Mouse (Mus musculus): Measurements from ENCODE around the gene Ankrd23. TPM values are rescaled to one million over a fixed set of nuclear protein-coding genes. Genes with fewer than 3 reads are reported as not detected.
A peak's percentile ranks its signal among the peaks of the same experiment; 100 is the strongest.
"Not testable (repeated sequence)": the region's sequence is repeated elsewhere in the genome, so short reads cannot be mapped to it uniquely, and the experiment has no call there.

Gene Ankrd23
- 6.9 and 10.6 TPM in 2 replicates for polyA plus RNA-seq (2014; fragmentation: Nextera tagmentation; extraction: Ambion mirVana)

- not testable (repeated sequence) for ATAC-seq (ENCODE audit: low FRiP score); H3K4me3 ChIP-seq (replicated peaks; ENCODE audit: low read length); H3K4me1 ChIP-seq (replicated peaks; ENCODE audit: control insufficient read depth, insufficient read depth, low read length); H3K27me3 ChIP-seq (ENCODE audit: control insufficient read depth, insufficient read depth, low read length); H3K4me2 ChIP-seq (replicated peaks); H3K27ac ChIP-seq; H3K9me3 ChIP-seq (ENCODE audit: control insufficient read depth, low read length); DNase-seq (ENCODE audit: low spot score); H3K9ac ChIP-seq
- WGBS: 94% methylated on average over 9 of the region's 9 CpGs
- H3K36me3 ChIP-seq (replicated peaks; ENCODE audit: control insufficient read depth, insufficient read depth): peaks cover 25% of the 10 kb centered on the region
Measured at GRCm38 (mm10) chr1:36536783-36537182, at the start of gene Ankrd23. Gene Ankrd23 (minus strand): TSS chr1:36536883.

- Histone ChIP-seq H3K27me3 (ENCODE audit: control insufficient read depth, insufficient read depth, low read length) (no peaks in the 10 kb centered on the region; the same call in 1 of the 2 replicates), H3K9me3 (ENCODE audit: control insufficient read depth, low read length) (no peaks in the 10 kb centered on the region), H3K27ac (no peak overlapping the region), H3K9ac (no peak overlapping the region), H3K4me3 (replicated peaks; ENCODE audit: low read length) (no peak overlapping the region), H3K4me2 (replicated peaks) (no peak overlapping the region), H3K4me1 (replicated peaks; ENCODE audit: control insufficient read depth, insufficient read depth, low read length) (peaks cover 21% of the 10 kb centered on the region), H3K36me3 (replicated peaks; ENCODE audit: control insufficient read depth, insufficient read depth) (no peaks in the 10 kb centered on the region)
- 46% methylated on average over 4 of the region's 4 CpGs for WGBS
- ATAC-seq (ENCODE audit: low FRiP score): no peak
- DNase-seq (ENCODE audit: low spot score): no peak
Measured at GRCm38 (mm10) chr1:36586288-36586687, 49.6 kb upstream of the Ankrd23 start.

DNA sequence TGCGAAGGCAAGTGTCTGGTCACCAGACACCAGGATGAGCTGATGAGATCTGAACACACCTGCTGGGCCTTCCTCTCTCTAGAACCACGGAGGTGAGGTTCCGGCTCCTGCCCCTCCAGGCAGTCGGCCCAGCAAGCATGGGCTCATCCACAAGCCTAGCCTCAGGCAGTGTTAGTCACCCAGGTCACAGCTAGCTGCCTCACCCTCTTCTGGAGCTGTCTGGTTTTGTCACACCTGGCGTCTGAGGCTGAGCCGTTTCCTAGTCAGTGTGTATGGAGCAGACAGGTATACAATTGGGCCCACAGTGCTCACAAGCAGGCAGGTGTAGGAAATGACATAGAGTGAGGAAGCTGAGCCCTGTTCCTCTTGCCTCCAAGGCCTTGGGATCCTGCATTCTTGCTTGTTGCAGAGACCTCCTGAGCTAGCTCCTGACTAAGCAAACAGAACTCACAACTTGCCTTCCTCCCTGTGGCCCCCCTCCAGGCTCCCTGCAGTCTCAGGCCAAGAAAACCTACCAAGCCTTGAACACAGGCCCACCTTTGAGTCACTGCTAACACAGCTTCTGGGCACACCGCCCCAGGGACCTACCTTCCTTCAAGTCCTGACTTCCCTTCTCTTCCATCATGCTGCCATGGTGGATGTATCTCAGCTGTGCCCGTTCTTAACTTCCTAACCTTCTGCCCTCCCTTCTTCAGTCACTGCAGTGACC lies 46.9 kb upstream of the Ankrd23 start:
- ATAC-seq (ENCODE audit: low FRiP score): no peak
- Histone ChIP-seq H3K4me3 (replicated peaks; ENCODE audit: low read length) (no peak overlapping the region), H3K4me2 (replicated peaks) (no peak overlapping the region), H3K9me3 (ENCODE audit: control insufficient read depth, low read length) (no peaks in the 10 kb centered on the region), H3K4me1 (replicated peaks; ENCODE audit: control insufficient read depth, insufficient read depth, low read length) (peaks cover 21% of the 10 kb centered on the region), H3K9ac (no peak overlapping the region), H3K36me3 (replicated peaks; ENCODE audit: control insufficient read depth, insufficient read depth) (no peaks in the 10 kb centered on the region), H3K27me3 (ENCODE audit: control insufficient read depth, insufficient read depth, low read length) (no peaks in the 10 kb centered on the region; the same call in 1 of the 2 replicates), H3K27ac (no peak overlapping the region)
- WGBS: 83% methylated on average over 8 of the region's 8 CpGs
- DNase-seq (ENCODE audit: low spot score): no peak

DNA sequence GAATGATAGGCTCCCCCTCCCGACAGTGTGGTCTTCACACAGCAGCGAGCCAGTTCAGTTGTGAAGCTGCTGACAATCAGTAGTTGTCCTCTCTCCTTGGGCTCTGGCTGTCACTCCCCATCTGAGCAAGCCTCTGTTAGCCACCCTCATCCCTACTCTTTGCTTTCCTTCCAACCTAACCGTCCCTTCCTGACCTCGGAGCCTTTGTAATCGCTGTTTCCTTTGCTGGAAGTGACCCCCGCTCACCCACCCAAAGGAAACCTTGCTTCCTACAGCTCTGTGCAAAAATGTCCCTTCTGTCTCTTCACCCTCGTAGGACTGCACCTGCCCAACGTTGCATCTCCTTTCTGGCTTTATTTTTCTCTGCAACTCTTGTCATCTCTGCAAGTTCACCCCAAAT lies 45.5 kb upstream of the Ankrd23 start:
- 81% methylated on average over 8 of the region's 8 CpGs for WGBS
- ATAC-seq (ENCODE audit: low FRiP score): no peak
- H3K27me3 ChIP-seq (ENCODE audit: control insufficient read depth, insufficient read depth, low read length): no peaks in the 10 kb centered on the region; the same call in 1 of the 2 replicates

GRCm38 (mm10) chr1:36581260-36581659 lies 44.6 kb upstream of the Ankrd23 start:
- Histone ChIP-seq H3K4me1 (replicated peaks; ENCODE audit: control insufficient read depth, insufficient read depth, low read length) (peaks cover 17% of the 10 kb centered on the region), H3K27me3 (ENCODE audit: control insufficient read depth, insufficient read depth, low read length) (no peaks in the 10 kb centered on the region; the same call in 1 of the 2 replicates), H3K9ac (0 out of 2 replicates have a peak overlapping the region, but pooled peaks have one; percentile 25), H3K4me2 (replicated peaks) (no peak overlapping the region), H3K9me3 (ENCODE audit: control insufficient read depth, low read length) (no peaks in the 10 kb centered on the region), H3K27ac (peak overlapping the region; percentile 88), H3K36me3 (replicated peaks; ENCODE audit: control insufficient read depth, insufficient read depth) (no peaks in the 10 kb centered on the region), H3K4me3 (replicated peaks; ENCODE audit: low read length) (no peak overlapping the region)
- WGBS: 44% methylated on average over 5 of the region's 5 CpGs
- DNase-seq (ENCODE audit: low spot score): no peak
- no peak for ATAC-seq (ENCODE audit: low FRiP score)

More for the DNA sequence above, 45.5 kb upstream of the Ankrd23 start:
- H3K9ac ChIP-seq: no peak overlapping the region
- no peaks in the 10 kb centered on the region for H3K36me3 ChIP-seq (replicated peaks; ENCODE audit: control insufficient read depth, insufficient read depth)
- no peak overlapping the region for H3K4me3 ChIP-seq (replicated peaks; ENCODE audit: low read length)
- H3K9me3 ChIP-seq (ENCODE audit: control insufficient read depth, low read length): no peaks in the 10 kb centered on the region
- H3K4me2 ChIP-seq (replicated peaks): no peak overlapping the region
- DNase-seq (ENCODE audit: low spot score): no peak
- H3K4me1 ChIP-seq (replicated peaks; ENCODE audit: control insufficient read depth, insufficient read depth, low read length): peaks cover 17% of the 10 kb centered on the region
- H3K27ac ChIP-seq: no peak overlapping the region

DNA sequence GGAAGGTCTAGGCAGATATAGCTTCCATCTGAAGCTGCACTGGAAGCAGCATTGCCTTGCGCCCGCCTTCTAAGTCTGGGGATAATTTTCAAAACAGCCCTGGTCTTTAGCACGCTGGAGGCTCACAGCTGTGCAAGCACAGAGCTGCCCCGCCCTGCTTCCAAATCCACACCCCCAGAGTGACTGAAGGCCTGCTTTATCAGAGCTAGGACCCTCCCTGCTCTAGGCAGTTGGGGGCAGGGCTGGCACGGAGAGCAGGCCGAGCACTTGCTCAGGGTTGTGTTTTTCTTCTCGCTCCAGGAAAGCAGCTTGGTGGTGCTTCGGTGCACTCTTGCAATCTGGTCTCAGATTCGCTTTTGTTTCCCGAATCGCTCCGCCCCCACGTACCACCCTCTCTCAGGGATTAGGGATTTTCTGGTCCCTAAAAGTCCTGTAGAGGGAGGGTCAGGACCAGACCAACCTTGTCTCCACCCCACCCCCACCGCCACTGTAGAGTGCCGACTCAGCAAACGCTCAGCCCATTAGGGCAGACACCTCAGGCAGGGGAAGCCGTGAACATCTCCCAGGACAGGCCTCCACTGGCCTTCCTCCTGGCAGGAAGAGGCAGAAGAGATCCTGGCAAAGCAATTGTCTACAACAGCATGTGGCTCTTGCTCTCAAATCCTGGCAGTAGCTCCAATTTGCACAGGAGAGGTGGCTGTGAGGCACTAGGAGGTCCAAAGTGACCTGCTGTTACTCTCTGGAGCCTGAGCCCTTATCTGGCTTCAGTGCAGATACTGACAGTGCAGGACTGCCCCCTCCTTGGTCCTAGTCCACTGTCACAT lies 43.9 kb upstream of the Ankrd23 start:
- peak overlapping the region; percentile 88 for H3K27ac ChIP-seq
- 2% methylated on average over 17 of the region's 17 CpGs for WGBS
- peak overlapping the region; percentile 38 for H3K4me2 ChIP-seq (replicated peaks)
- H3K9ac ChIP-seq: peak overlapping the region; percentile 25
- H3K27me3 ChIP-seq (ENCODE audit: control insufficient read depth, insufficient read depth, low read length): no peaks in the 10 kb centered on the region; the same call in 1 of the 2 replicates
- DNase-seq (ENCODE audit: low spot score): peak; percentile 70
- peak; percentile 84 for ATAC-seq (ENCODE audit: low FRiP score)
- peaks cover 17% of the 10 kb centered on the region for H3K4me1 ChIP-seq (replicated peaks; ENCODE audit: control insufficient read depth, insufficient read depth, low read length)
- H3K9me3 ChIP-seq (ENCODE audit: control insufficient read depth, low read length): no peaks in the 10 kb centered on the region
- H3K4me3 ChIP-seq (replicated peaks; ENCODE audit: low read length): 0 out of 2 replicates have a peak overlapping the region, but pooled peaks have one; percentile 3
- no peaks in the 10 kb centered on the region for H3K36me3 ChIP-seq (replicated peaks; ENCODE audit: control insufficient read depth, insufficient read depth)

- Histone ChIP-seq H3K4me1 (replicated peaks; ENCODE audit: control insufficient read depth, insufficient read depth, low read length) (peaks cover 17% of the 10 kb centered on the region), H3K9me3 (ENCODE audit: control insufficient read depth, low read length) (no peaks in the 10 kb centered on the region), H3K9ac (peak overlapping the region; percentile 25), H3K4me3 (replicated peaks; ENCODE audit: low read length) (no peak overlapping the region), H3K27me3 (ENCODE audit: control insufficient read depth, insufficient read depth, low read length) (no peaks in the 10 kb centered on the region), H3K4me2 (replicated peaks) (peak overlapping the region; percentile 38), H3K27ac (peak overlapping the region; percentile 88), H3K36me3 (replicated peaks; ENCODE audit: control insufficient read depth, insufficient read depth) (no peaks in the 10 kb centered on the region)
- peak; percentile 59 for ATAC-seq (ENCODE audit: low FRiP score)
- 21% methylated on average over 6 of the region's 6 CpGs for WGBS
- DNase-seq (ENCODE audit: low spot score): no peak
Measured at GRCm38 (mm10) chr1:36579974-36580383, 43.3 kb upstream of the Ankrd23 start.

GRCm38 (mm10) chr1:36576991-36577675 lies 40.5 kb upstream of the Ankrd23 start:
- Histone ChIP-seq H3K36me3 (replicated peaks; ENCODE audit: control insufficient read depth, insufficient read depth) (no peaks in the 10 kb centered on the region), H3K9ac (no peak overlapping the region), H3K4me1 (replicated peaks; ENCODE audit: control insufficient read depth, insufficient read depth, low read length) (peaks cover 25% of the 10 kb centered on the region), H3K27ac (no peak overlapping the region), H3K4me3 (replicated peaks; ENCODE audit: low read length) (no peak overlapping the region), H3K4me2 (replicated peaks) (no peak overlapping the region), H3K27me3 (ENCODE audit: control insufficient read depth, insufficient read depth, low read length) (no peaks in the 10 kb centered on the region), H3K9me3 (ENCODE audit: control insufficient read depth, low read length) (no peaks in the 10 kb centered on the region)
- 83% methylated on average over 6 of the region's 6 CpGs for WGBS
- no peak for ATAC-seq (ENCODE audit: low FRiP score)
- DNase-seq (ENCODE audit: low spot score): no peak

DNA sequence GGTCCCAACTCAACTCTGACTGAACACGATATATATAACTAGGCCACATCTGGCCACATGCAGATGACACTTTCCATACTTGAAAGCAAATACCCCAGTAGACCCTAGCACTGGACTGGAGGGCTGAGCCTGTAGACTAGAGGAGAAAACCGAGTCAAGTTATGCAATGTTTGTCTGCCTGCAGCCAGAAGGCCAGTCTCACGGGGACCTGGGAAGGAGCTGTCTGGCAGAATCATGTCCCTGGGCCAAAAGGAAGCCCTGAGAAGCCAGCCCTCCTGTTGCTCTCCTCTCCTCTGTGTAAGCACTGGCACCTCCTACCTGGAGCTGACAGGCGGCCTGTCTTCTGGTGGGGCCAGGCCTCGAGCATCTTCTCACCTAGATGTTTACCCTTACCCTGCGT lies 38.7 kb upstream of the Ankrd23 start:
- Histone ChIP-seq H3K4me3 (replicated peaks; ENCODE audit: low read length) (no peak overlapping the region), H3K4me2 (replicated peaks) (no peak overlapping the region), H3K4me1 (replicated peaks; ENCODE audit: control insufficient read depth, insufficient read depth, low read length) (peaks cover 17% of the 10 kb centered on the region), H3K9ac (no peak overlapping the region), H3K27me3 (ENCODE audit: control insufficient read depth, insufficient read depth, low read length) (no peaks in the 10 kb centered on the region), H3K36me3 (replicated peaks; ENCODE audit: control insufficient read depth, insufficient read depth) (no peaks in the 10 kb centered on the region), H3K27ac (no peak overlapping the region), H3K9me3 (ENCODE audit: control insufficient read depth, low read length) (no peaks in the 10 kb centered on the region)
- DNase-seq (ENCODE audit: low spot score) (no peak), ATAC-seq (ENCODE audit: low FRiP score) (no peak)
- 67% methylated on average over 6 of the region's 6 CpGs for WGBS

All from hindbrain, embryonic 14.5 days (tissue).